Mouse (Mus musculus): ENCODE data around the gene St6galnac3. TPM values are rescaled to one million over a fixed set of nuclear protein-coding genes. Genes with fewer than 3 reads are reported as not detected.

Gene St6galnac3
- polyA plus RNA-seq, 1 experiment from 2014 or later = 34.4 TPM

DNA sequence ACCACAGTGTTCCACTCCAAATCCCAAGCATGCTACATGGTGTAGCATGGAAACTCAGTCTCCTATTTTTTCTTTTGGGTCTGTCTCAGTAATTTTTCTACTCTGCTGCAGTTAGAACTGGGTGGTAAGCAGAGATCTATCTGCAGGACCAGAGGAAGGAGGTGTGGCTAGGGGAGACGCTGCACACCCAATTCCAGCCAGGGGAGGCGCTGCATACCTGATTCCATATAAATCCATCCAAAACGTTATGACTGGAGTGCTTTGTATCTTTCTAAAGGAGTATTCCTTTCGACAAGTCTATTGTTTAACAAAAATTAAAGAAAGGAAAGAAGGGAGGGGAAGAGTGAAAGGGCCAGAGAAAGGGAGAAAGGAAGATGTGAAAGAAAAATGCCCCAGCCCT lies 476.9 kb downstream of the St6galnac3 start:
- WGBS = 45% methylated on average over 4 of the region's 4 CpGs
- no peaks in the 10 kb centered on the region for H3K36me3 ChIP-seq (ENCODE audit: insufficient read depth, low read length)
- no peak overlapping the region for H3K4me3 ChIP-seq (replicated peaks; ENCODE audit: low read depth, low read length)
- no peaks in the 10 kb centered on the region for H3K9me3 ChIP-seq (replicated peaks; ENCODE audit: low read length)
- no peak overlapping the region for H3K4me2 ChIP-seq (ENCODE audit: low read length)
- H3K9ac ChIP-seq (ENCODE audit: low read depth, low read length) = no peak overlapping the region
- no peak overlapping the region for H3K27ac ChIP-seq
- ATAC-seq (replicated peaks; ENCODE audit: low FRiP score, low read depth) (no peak), DNase-seq (ENCODE audit: low spot score) (no peak)
- peak; percentile 43; the same call in 1 of the 2 replicates for TF ChIP-seq CTCF (IDR thresholded peaks at IDR 0.05; ENCODE audit: low read depth)
- H3K4me1 ChIP-seq (replicated peaks; ENCODE audit: insufficient read depth, low read length) = no peaks in the 10 kb centered on the region
- H3K27me3 ChIP-seq (ENCODE audit: insufficient read depth, low read length) = no peaks in the 10 kb centered on the region

DNA sequence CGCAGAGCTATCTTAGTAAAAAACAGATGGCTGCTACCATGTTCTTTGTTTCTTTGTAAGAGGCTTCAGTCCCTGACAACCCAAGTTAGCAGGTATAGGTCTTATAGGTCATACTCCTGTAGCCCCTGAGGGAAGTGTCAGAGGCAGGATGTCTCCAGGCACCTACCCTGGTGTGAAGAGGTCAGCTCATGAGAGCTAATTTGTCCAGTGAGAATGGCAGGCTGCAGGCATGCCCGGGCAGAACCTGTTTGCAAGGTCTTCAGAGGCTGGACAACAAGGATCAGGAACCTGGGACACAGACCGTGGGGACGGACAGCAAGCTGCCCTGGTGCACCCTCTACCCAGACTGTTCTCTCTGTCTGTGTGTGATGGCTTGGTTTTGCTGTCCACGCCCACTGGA lies 482.4 kb downstream of the St6galnac3 start:
- Histone ChIP-seq H3K4me1 (replicated peaks; ENCODE audit: insufficient read depth, low read length) (no peaks in the 10 kb centered on the region), H3K9ac (ENCODE audit: low read depth, low read length) (no peak overlapping the region), H3K27me3 (ENCODE audit: insufficient read depth, low read length) (no peaks in the 10 kb centered on the region), H3K27ac (no peak overlapping the region), H3K9me3 (replicated peaks; ENCODE audit: low read length) (no peaks in the 10 kb centered on the region), H3K4me3 (replicated peaks; ENCODE audit: low read depth, low read length) (no peak overlapping the region), H3K36me3 (ENCODE audit: insufficient read depth, low read length) (no peaks in the 10 kb centered on the region), H3K4me2 (ENCODE audit: low read length) (no peak overlapping the region)
- WGBS = 68% methylated on average over 5 of the region's 5 CpGs
- no peak for TF ChIP-seq CTCF (IDR thresholded peaks at IDR 0.05; ENCODE audit: low read depth)
- ATAC-seq (replicated peaks; ENCODE audit: low FRiP score, low read depth) = no peak
- no peak for DNase-seq (ENCODE audit: low spot score)

DNA sequence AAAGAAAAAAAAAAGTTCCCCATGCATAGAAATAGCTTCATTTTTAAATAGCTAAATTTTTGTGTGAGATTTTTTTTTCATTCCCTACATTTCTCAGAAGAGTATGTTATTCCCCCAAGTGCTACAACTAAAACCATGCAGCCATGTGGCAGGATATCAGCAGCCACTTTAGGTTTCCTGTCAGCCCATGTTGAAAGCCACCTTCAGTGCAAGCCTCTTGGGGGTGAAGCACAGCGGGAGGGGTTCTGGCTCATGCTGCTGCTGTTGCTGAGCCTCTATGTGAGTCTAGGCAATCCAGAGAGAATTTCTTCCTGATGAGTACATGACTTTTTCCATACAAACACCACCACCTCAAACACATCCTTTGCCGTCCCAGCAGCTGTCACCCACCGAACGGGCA lies 483.8 kb downstream of the St6galnac3 start:
- ATAC-seq (replicated peaks; ENCODE audit: low FRiP score, low read depth) = no peak
- Histone ChIP-seq H3K4me3 (replicated peaks; ENCODE audit: low read depth, low read length) (no peak overlapping the region), H3K9ac (ENCODE audit: low read depth, low read length) (no peak overlapping the region), H3K27me3 (ENCODE audit: insufficient read depth, low read length) (no peaks in the 10 kb centered on the region), H3K4me2 (ENCODE audit: low read length) (no peak overlapping the region), H3K9me3 (replicated peaks; ENCODE audit: low read length) (no peaks in the 10 kb centered on the region), H3K27ac (no peak overlapping the region), H3K4me1 (replicated peaks; ENCODE audit: insufficient read depth, low read length) (no peaks in the 10 kb centered on the region), H3K36me3 (ENCODE audit: insufficient read depth, low read length) (no peaks in the 10 kb centered on the region)
- 73% methylated on average over 4 of the region's 4 CpGs for WGBS
- no peak for DNase-seq (ENCODE audit: low spot score)
- no peak for TF ChIP-seq CTCF (IDR thresholded peaks at IDR 0.05; ENCODE audit: low read depth)

DNA sequence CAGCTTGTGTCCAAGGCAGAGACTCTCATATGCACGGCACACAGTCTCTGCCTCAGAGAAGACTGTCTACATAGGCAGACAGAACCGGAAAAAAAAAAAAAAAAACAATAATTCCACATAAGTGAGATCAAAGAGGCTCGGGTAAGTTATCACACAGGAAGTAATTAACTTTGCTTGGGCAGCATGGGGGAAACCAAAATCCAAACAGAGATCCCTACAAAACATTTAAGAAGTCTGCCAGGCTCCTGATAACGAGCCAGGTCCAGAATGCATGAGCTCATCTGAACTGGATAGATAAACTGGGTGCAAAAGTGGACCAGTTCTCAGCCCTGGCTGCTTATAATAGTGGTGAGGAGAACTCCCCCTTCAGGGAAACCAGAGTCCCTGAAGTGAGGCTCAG lies 484.6 kb downstream of the St6galnac3 start:
- ATAC-seq (replicated peaks; ENCODE audit: low FRiP score, low read depth) = no peak

DNA sequence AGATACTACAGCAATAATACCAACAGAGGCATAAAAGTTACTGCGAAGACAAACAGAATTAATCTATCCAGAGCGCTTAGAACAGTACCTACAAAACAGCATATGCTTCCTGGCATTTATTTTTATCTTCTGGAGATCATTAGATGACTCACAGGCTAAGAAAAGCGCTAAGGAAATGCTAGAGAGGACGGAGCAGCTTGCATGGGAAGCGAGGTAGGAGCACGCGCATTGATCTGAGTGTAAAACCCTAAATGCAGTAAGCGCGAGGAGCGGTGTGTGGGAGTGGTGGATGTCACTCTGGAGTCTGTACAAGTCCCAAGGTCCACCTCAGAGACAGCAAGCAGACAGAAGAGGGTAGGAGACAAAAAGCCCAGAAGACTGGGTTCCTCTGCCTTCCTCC lies 486.6 kb downstream of the St6galnac3 start:
- Histone ChIP-seq H3K9ac (ENCODE audit: low read depth, low read length) (no peak overlapping the region), H3K4me3 (replicated peaks; ENCODE audit: low read depth, low read length) (no peak overlapping the region), H3K4me1 (replicated peaks; ENCODE audit: insufficient read depth, low read length) (no peaks in the 10 kb centered on the region), H3K36me3 (ENCODE audit: insufficient read depth, low read length) (no peaks in the 10 kb centered on the region), H3K27me3 (ENCODE audit: insufficient read depth, low read length) (no peaks in the 10 kb centered on the region), H3K27ac (no peak overlapping the region), H3K4me2 (ENCODE audit: low read length) (no peak overlapping the region), H3K9me3 (replicated peaks; ENCODE audit: low read length) (no peaks in the 10 kb centered on the region)
- ATAC-seq (replicated peaks; ENCODE audit: low FRiP score, low read depth) (no peak), DNase-seq (ENCODE audit: low spot score) (peak; percentile 27)
- 71% methylated on average over 10 of the region's 10 CpGs for WGBS
- TF ChIP-seq CTCF (IDR thresholded peaks at IDR 0.05; ENCODE audit: low read depth) = no peak

More for the DNA sequence above, 484.6 kb downstream of the St6galnac3 start:
- Histone ChIP-seq H3K27me3 (ENCODE audit: insufficient read depth, low read length) (no peaks in the 10 kb centered on the region), H3K9ac (ENCODE audit: low read depth, low read length) (no peak overlapping the region), H3K27ac (no peak overlapping the region), H3K36me3 (ENCODE audit: insufficient read depth, low read length) (no peaks in the 10 kb centered on the region), H3K4me2 (ENCODE audit: low read length) (no peak overlapping the region), H3K4me1 (replicated peaks; ENCODE audit: insufficient read depth, low read length) (no peaks in the 10 kb centered on the region), H3K4me3 (replicated peaks; ENCODE audit: low read depth, low read length) (no peak overlapping the region), H3K9me3 (replicated peaks; ENCODE audit: low read length) (no peaks in the 10 kb centered on the region)
- no peak for DNase-seq (ENCODE audit: low spot score)
- no peak for TF ChIP-seq CTCF (IDR thresholded peaks at IDR 0.05; ENCODE audit: low read depth)
- WGBS = 24% methylated on average over 4 of the region's 4 CpGs

DNA sequence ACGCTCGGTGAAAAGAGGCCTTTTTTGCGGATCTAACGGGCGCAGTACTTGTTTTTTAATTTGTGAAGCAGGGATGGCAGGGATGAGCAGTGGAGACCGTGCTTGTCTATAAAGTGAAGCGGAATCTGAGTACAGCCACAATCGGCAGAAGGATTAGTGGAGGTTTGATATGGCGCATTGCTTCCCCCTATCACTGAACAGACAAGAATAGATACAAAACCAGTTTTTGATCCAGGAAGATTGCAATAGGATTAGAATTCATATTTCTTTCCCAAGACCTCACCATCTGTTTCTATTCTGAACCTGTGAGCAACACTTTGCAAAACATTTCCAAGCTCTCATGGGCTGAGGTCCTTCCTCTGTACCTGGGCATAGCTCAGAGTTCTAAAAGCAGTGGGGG lies 488.7 kb downstream of the St6galnac3 start:
- Histone ChIP-seq H3K9ac (ENCODE audit: low read depth, low read length) (no peak overlapping the region), H3K4me1 (replicated peaks; ENCODE audit: insufficient read depth, low read length) (no peaks in the 10 kb centered on the region), H3K4me2 (ENCODE audit: low read length) (no peak overlapping the region), H3K27ac (no peak overlapping the region), H3K9me3 (replicated peaks; ENCODE audit: low read length) (no peaks in the 10 kb centered on the region), H3K4me3 (replicated peaks; ENCODE audit: low read depth, low read length) (no peak overlapping the region), H3K36me3 (ENCODE audit: insufficient read depth, low read length) (no peaks in the 10 kb centered on the region), H3K27me3 (ENCODE audit: insufficient read depth, low read length) (no peaks in the 10 kb centered on the region)
- no peak for DNase-seq (ENCODE audit: low spot score)
- 91% methylated on average over 9 of the region's 9 CpGs for WGBS
- ATAC-seq (replicated peaks; ENCODE audit: low FRiP score, low read depth) = no peak
- TF ChIP-seq CTCF (IDR thresholded peaks at IDR 0.05; ENCODE audit: low read depth) = no peak

All from kidney, postnatal 0 days (tissue).